Mouse (Mus musculus) myocyte (in vitro differentiated cells): Measurements from ENCODE around the gene Nol4l. TPM values are rescaled to one million over a fixed set of nuclear protein-coding genes. Genes with fewer than 3 reads are reported as not detected.

Source experiments
- H3K27me3 ChIP-seq: one replicate; pipeline ENCODE4 v1.6.1; 2011; ENCODE audit not compliant: control insufficient read depth, insufficient read depth, insufficient read length
- H3K36me3 ChIP-seq: one replicate; pipeline ENCODE4 v1.6.1; 2011; ENCODE audit not compliant: control insufficient read depth, insufficient read depth
- H3K4me2 ChIP-seq: one replicate; pipeline ENCODE4 v1.6.1; 2011; ENCODE audit warnings: low read depth, control low read depth
- H3K4me3 ChIP-seq: one replicate; pipeline ENCODE4 v1.5.1; 2011; ENCODE audit warnings: mild to moderate bottlenecking, control low read depth, moderate library complexity
- H3K79me2 ChIP-seq: one replicate; pipeline ENCODE4 v1.6.1; 2011; ENCODE audit not compliant: control insufficient read depth, insufficient read depth
- H3ac ChIP-seq: one replicate; pipeline ENCODE4 v1.6.1; 2011; ENCODE audit not compliant: control insufficient read depth, insufficient read length
- CEBPB ChIP-seq: IDR thresholded peaks from 2 replicates; pipeline ENCODE4 v1.6.1; 2011; ENCODE audit warnings: mild to moderate bottlenecking, moderate library complexity; ENCODE audit not compliant: poor library complexity, insufficient read depth, severe bottlenecking
- E2F4 ChIP-seq: IDR thresholded peaks from one replicate; pipeline ENCODE4 v1.6.1; 2011; ENCODE audit warnings: mild to moderate bottlenecking, control low read depth, moderate library complexity; ENCODE audit not compliant: insufficient read depth
- MAX ChIP-seq: IDR thresholded peaks from one replicate; pipeline ENCODE4 v1.6.1; 2011; ENCODE audit warnings: low read depth, mild to moderate bottlenecking, control low read depth
- MYOD1 ChIP-seq, 3 experiments: IDR thresholded peaks; one replicate each; pipeline ENCODE4 v1.6.1; 2011; ENCODE audit warnings: control low read depth in 2 of 3, low read depth in 2 of 3, mild to moderate bottlenecking in 2 of 3, moderate library complexity in 1 of 3; ENCODE audit not compliant: insufficient read length in 2 of 3, control insufficient read depth in 1 of 3
- MYOG ChIP-seq, 3 experiments: IDR thresholded peaks; one replicate each; pipeline ENCODE4 v1.6.1; 2011; ENCODE audit warnings: control low read depth in 2 of 3, low read depth in 2 of 3, mild to moderate bottlenecking in 2 of 3; ENCODE audit not compliant: insufficient read length in 2 of 3, control insufficient read depth in 1 of 3, insufficient read depth in 1 of 3
- POLR2A ChIP-seq: IDR thresholded peaks from one replicate; pipeline ENCODE4 v1.6.1; 2011; ENCODE audit warnings: low read depth, mild to moderate bottlenecking, control low read depth, moderate library complexity; ENCODE audit not compliant: insufficient read length
- POLR2AphosphoS2 ChIP-seq: IDR thresholded peaks from one replicate; pipeline ENCODE4 v1.6.1; 2011; ENCODE audit warnings: low read depth, control low read depth; ENCODE audit not compliant: insufficient read length
- REST ChIP-seq: IDR thresholded peaks from one replicate; pipeline ENCODE4 v1.6.1; 2011; ENCODE audit warnings: mild to moderate bottlenecking, control low read depth, moderate library complexity; ENCODE audit not compliant: insufficient read depth, insufficient read length
- SRF ChIP-seq: IDR thresholded peaks from one replicate; pipeline ENCODE4 v1.6.1; 2011; ENCODE audit warnings: low read depth; ENCODE audit not compliant: control insufficient read depth, insufficient read length
- TCF12 ChIP-seq: IDR thresholded peaks from one replicate; pipeline ENCODE4 v1.6.1; 2011; ENCODE audit warnings: mild to moderate bottlenecking, control low read depth; ENCODE audit not compliant: poor library complexity, insufficient read depth, severe bottlenecking
- TCF3 ChIP-seq: IDR thresholded peaks from one replicate; pipeline ENCODE4 v1.6.1; 2011; ENCODE audit warnings: low read depth, control low read depth; ENCODE audit not compliant: insufficient read length
- USF1 ChIP-seq: IDR thresholded peaks from one replicate; pipeline ENCODE4 v1.6.1; 2011; ENCODE audit warnings: low read depth, mild to moderate bottlenecking, control low read depth, moderate library complexity
- polyA plus RNA-seq: library from polyadenylated mRNA; unstranded; fragments of >200 nt; fragmentation: generic; extraction: Trizol; gene quantifications from one replicate; pipeline ENCODE4 v1.2.1, GENCODE M21; 2012; ENCODE audit warnings: missing spikeins

The Nol4l gene
- polyA plus RNA-seq, 1 experiment, result 0.44 TPM

DNA sequence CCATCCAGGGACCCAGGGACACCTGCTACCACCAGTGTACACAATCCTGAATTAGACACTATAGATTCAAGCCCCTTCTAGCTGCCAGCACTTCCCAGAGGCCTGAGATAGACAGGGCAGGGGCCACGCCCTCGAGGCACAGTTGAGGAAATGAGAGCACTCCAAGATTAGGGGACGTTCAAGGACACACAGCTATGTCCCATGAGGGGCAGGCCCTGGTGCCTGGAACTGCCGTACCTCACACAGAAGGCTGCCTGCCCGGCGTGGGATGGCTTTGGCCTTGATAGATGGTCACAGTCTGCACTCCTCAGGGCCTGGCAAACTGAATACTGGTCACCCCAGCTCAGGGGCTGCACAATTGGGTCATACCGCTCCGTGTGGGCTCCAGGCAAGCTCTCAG, 19.7 kb upstream of the Nol4l start:
- H3K79me2 ChIP-seq, result no peaks in the 10 kb centered on the region
- H3ac ChIP-seq, result no peak overlapping the region
- TF ChIP-seq SRF (no peak), USF1 (no peak), MAX (no peak), E2F4 (no peak)
- no peaks in the 10 kb centered on the region for H3K27me3 ChIP-seq
- H3K36me3 ChIP-seq, result no peaks in the 10 kb centered on the region
- H3K4me3 ChIP-seq, result no peak overlapping the region
- H3K4me2 ChIP-seq, result no peak overlapping the region

DNA sequence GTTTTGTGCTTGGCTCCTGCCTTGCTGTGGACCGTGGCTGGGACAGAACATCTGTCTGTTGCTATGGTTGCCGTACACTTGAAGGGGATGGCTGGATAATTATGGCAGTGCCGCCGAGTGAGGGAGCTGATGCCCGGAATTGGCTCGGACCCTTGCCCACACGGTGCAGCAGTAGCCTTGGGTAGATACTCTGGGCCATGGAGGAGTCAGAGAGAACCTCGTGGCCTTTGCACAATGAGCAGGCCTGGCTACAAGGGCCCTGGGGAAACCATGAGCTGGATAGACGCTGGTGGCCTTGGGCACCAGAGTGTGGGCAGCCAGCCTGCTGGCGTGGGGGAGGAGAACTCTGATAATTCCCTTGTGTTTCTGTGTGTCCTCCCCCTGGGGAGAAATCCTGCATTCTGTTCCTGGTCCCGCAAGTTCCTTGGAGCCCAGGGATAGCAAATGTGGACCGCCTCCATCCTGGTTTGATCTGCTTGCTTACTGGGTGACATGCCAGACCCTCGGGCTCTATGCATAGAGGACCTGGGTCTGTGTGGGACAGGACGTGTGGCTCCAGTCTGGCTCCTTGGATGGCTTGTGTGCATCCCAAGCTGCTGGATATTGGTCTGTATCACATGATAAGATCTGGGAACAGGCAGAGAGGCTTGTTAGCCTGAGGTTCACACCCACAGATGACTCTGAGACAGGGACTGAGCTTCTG, 18.6 kb upstream of the Nol4l start:
- H3ac ChIP-seq, result no peak overlapping the region
- H3K4me3 ChIP-seq, result no peak overlapping the region
- no peak for TF ChIP-seq TCF3
- TF ChIP-seq CEBPB, result no peak
- no peak for TF ChIP-seq TCF12
- no peak for TF ChIP-seq MYOD1 (IDR thresholded peaks at IDR 0.05; ENCODE audit: control insufficient read depth in 1 of 3, insufficient read length in 2 of 3, low read depth in 2 of 3)
- TF ChIP-seq E2F4, result no peak
- TF ChIP-seq USF1, result no peak
- TF ChIP-seq REST, result no peak
- TF ChIP-seq SRF, result no peak
- TF ChIP-seq POLR2AphosphoS2, result no peak
- no peak for TF ChIP-seq POLR2A
- no peak for TF ChIP-seq MYOG (IDR thresholded peaks at IDR 0.05; ENCODE audit: control insufficient read depth in 1 of 3, insufficient read depth in 1 of 3, insufficient read length in 2 of 3, low read depth in 2 of 3)
- TF ChIP-seq MAX, result no peak

GRCm38 (mm10) chr2:153547633-153548032, 17.9 kb upstream of the Nol4l start:
- TF ChIP-seq TCF3 (no peak), POLR2AphosphoS2 (no peak), MYOG (IDR thresholded peaks at IDR 0.05; ENCODE audit: control insufficient read depth in 1 of 3, insufficient read depth in 1 of 3, insufficient read length in 2 of 3, low read depth in 2 of 3) (no peak), POLR2A (no peak), CEBPB (no peak), TCF12 (no peak), MYOD1 (IDR thresholded peaks at IDR 0.05; ENCODE audit: control insufficient read depth in 1 of 3, insufficient read length in 2 of 3, low read depth in 2 of 3) (no peak), E2F4 (no peak), SRF (no peak), MAX (no peak)
- Histone ChIP-seq H3K27me3 (no peaks in the 10 kb centered on the region), H3ac (no peak overlapping the region), H3K79me2 (no peaks in the 10 kb centered on the region), H3K4me3 (no peak overlapping the region), H3K4me2 (no peak overlapping the region), H3K36me3 (no peaks in the 10 kb centered on the region)

More for the DNA sequence above, 18.6 kb upstream of the Nol4l start:
- no peak overlapping the region for H3K4me2 ChIP-seq
- H3K27me3 ChIP-seq, result no peaks in the 10 kb centered on the region
- H3K79me2 ChIP-seq, result no peaks in the 10 kb centered on the region
- H3K36me3 ChIP-seq, result no peaks in the 10 kb centered on the region

GRCm38 (mm10) chr2:153546972-153547371, 17.2 kb upstream of the Nol4l start:
- Histone ChIP-seq H3K4me3 (no peak overlapping the region), H3K27me3 (no peaks in the 10 kb centered on the region), H3K4me2 (no peak overlapping the region), H3K79me2 (no peaks in the 10 kb centered on the region), H3K36me3 (no peaks in the 10 kb centered on the region), H3ac (no peak overlapping the region)
- no peak for TF ChIP-seq TCF12
- no peak for TF ChIP-seq TCF3
- no peak for TF ChIP-seq MAX
- TF ChIP-seq MYOG (IDR thresholded peaks at IDR 0.05; ENCODE audit: control insufficient read depth in 1 of 3, insufficient read depth in 1 of 3, insufficient read length in 2 of 3, low read depth in 2 of 3), result no peak
- no peak for TF ChIP-seq SRF
- TF ChIP-seq CEBPB, result no peak
- TF ChIP-seq E2F4, result no peak
- no peak for TF ChIP-seq POLR2A
- no peak for TF ChIP-seq USF1
- TF ChIP-seq POLR2AphosphoS2, result no peak

DNA sequence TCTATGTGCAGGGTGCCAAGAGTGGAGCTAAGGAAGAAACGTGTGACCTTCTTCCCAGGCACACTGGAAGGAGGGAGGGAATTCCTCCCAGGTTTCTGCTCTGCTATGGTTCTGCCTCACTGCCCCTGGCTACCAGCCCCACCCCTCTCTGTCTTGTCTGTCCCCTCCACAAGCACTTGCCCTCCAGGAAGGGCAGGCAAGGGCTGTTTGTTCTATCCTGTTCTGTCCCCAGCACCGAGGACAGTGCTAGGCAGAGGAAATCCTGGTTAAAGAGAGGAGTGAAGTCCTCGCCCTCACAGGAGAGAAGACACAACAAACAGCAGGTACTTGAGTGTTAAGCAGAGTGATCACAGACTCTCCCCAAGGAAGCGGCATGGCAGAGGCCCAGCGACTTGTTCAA, 16.7 kb upstream of the Nol4l start:
- no peak overlapping the region for H3K4me2 ChIP-seq
- H3K79me2 ChIP-seq, result no peaks in the 10 kb centered on the region
- H3K27me3 ChIP-seq, result no peaks in the 10 kb centered on the region
- H3K4me3 ChIP-seq, result no peak overlapping the region
- TF ChIP-seq E2F4 (no peak), CEBPB (no peak), POLR2AphosphoS2 (no peak), POLR2A (no peak), SRF (no peak), MAX (no peak), TCF12 (no peak), USF1 (no peak), TCF3 (no peak), MYOG (IDR thresholded peaks at IDR 0.05; ENCODE audit: control insufficient read depth in 1 of 3, insufficient read depth in 1 of 3, insufficient read length in 2 of 3, low read depth in 2 of 3) (no peak), REST (no peak), MYOD1 (IDR thresholded peaks at IDR 0.05; ENCODE audit: control insufficient read depth in 1 of 3, insufficient read length in 2 of 3, low read depth in 2 of 3) (no peak)
- no peak overlapping the region for H3ac ChIP-seq
- no peaks in the 10 kb centered on the region for H3K36me3 ChIP-seq
